Mouse (Mus musculus) ovary, postnatal 14 days (tissue): ENCODE measurements at regions not wholly inside any gene's neighbourhood (a gene's known extent, or its start where the extent isn't known, plus 50 kb on each side); places are given as distances from the start of the nearest gene placed in this dataset.

Experiments used
- DNase-seq: peaks from one replicate; pipeline ENCODE4 v3.0.0; 2022; ENCODE audit warnings: low spot score

GRCm38 (mm10) chr13:44558491-44559177, 170.6 kb upstream of the Jarid2 start:
- no peak for DNase-seq

- DNase-seq, result no peak
Observed at GRCm38 (mm10) chr13:44559178-44559565, 170.1 kb upstream of the Jarid2 start.

DNA sequence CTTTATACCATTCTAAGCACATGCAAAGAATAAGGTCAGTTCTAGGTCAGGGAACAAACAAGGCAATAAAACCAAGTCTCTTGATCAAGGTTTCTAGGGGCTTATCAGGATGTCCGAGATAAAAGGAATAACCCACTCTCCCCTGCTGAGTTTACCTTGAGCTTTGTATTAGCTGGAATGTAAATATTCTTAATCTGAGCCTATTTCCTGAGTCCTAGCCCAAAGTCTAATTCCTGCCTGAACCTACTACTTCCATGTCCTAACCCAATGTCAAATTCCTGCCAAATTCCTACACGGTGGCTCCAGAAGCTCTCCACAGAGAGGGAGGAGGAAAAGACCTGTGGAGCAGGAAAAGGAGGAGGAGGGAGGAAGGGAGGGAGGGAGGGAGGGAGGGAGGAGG, 169.6 kb upstream of the Jarid2 start:
- DNase-seq, result no peak

GRCm38 (mm10) chr13:44564705-44565104, 164.6 kb upstream of the Jarid2 start:
- no peak for DNase-seq

GRCm38 (mm10) chr13:44567696-44568095, 161.6 kb upstream of the Jarid2 start:
- no peak for DNase-seq

DNA sequence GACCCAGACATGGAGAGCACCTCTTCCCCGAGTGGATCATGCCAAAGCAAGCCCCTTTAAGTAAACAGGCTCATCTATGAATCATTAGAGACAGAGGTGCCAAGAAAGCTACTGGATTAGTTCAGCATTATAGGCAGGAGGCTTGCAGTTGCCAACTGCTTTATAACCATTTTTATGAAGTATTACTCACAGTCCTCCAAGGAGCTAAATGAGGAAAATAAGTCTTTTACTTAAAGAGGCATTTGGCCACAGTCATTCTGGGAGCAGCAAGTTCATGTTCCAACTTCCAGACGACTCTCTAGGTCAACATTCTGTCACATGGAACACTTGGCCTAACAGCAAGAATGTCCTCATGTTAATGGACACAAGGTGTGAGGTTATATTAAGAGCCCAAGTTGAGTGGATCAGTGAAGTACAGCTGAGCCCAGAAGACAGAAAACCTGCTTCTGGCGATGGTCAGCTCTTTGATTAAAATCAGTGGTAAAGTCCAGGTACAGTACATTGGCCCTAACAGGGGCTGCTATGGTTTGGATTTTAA, 160.0 kb upstream of the Jarid2 start:
- no peak for DNase-seq

GRCm38 (mm10) chr13:44573463-44573862, 155.8 kb upstream of the Jarid2 start:
- no peak for DNase-seq

- no peak for DNase-seq
Observed at GRCm38 (mm10) chr13:44579215-44579614, 150.1 kb upstream of the Jarid2 start.

DNA sequence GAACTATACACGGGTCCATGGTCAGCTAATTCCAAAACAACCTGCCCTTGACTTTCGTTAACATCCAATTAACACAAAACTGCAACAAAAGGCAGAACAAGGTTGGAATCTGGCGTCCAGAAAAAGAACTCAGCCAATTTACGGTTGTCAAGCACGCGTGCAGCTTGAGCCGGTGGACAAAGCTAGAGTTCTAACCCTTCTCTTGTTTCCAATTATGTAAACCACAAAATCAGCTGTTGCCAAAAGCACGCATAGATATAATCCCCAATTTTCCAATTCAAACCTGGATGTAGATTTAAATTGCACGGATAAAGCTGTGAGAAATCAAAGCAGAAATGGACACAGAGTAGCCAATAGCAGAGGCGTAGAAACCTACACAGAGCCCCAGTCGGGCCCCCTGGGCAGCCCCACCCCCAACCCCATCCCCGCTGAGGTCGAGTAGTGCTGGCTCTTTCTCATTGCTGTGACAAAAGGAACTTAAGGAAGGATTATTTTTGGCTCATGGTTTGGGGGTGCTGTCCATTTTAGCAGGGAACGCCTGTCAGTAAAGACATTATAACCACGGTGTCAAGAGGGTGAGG, 149.0 kb upstream of the Jarid2 start:
- no peak for DNase-seq

DNA sequence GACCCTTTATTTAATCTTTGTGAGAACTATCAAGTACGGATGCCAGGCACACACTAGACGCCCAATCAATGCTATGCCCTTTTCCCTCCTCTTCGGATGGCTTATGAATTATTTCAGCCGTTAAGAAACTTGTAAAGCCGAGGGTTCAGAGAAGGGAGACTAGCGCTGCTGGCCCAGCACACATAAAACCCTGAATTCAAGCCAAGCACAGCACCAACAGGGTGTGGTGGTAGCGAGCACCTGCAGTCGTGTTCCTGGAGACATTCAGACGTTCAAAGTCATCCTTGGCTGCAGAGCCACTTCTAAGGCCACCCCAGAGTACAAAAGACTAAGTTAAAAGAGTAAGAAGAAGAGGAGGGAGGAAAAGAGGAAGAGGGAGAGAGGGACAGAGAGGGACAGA, 148.5 kb upstream of the Jarid2 start:
- DNase-seq, result no peak

- no peak for DNase-seq
Observed at GRCm38 (mm10) chr13:44581947-44582766, 147.1 kb upstream of the Jarid2 start.

GRCm38 (mm10) chr13:44582767-44583085, 146.5 kb upstream of the Jarid2 start:
- no peak for DNase-seq

- DNase-seq, result no peak
Observed at GRCm38 (mm10) chr13:44583614-44584013, 145.7 kb upstream of the Jarid2 start.

DNA sequence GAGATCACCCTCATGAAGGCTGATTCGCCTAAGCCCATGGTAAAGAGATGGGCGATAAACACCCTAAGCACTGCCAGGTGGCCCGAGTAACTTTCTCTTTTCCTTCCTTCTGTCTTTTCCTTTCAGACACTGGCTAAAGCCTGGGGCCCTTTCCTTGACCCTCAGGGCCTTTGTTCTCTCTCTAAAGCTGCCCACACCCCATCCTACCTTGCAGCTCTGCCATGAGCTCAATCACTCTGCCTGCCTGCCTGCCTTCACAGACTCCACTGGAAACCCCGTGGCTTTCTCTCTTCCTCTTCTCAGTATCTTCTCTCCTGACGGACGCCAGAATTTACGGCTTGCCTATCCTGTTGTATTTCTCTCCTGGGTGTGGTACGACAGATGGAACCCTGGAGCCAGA, 145.1 kb upstream of the Jarid2 start:
- no peak for DNase-seq

DNA sequence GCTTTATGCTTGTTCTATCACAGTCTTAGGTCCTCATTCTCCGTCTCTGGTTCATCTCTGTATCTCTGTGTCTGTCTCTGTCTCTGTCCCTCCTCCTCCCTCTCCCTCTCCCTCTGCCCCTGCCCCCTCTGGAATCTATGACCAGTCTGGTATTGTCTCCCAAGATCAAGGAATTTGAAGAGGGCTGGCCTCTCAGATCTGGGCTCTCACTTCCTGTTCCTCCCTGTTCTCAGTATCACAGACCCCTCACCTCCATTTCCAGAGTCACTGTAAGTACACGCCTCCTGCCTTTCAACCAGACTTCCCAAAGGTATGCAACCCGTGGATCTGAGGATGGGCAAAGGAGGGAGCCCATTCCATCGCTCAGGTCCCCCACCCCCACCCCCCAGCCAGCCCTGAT, 144.7 kb upstream of the Jarid2 start:
- DNase-seq, result no peak

DNA sequence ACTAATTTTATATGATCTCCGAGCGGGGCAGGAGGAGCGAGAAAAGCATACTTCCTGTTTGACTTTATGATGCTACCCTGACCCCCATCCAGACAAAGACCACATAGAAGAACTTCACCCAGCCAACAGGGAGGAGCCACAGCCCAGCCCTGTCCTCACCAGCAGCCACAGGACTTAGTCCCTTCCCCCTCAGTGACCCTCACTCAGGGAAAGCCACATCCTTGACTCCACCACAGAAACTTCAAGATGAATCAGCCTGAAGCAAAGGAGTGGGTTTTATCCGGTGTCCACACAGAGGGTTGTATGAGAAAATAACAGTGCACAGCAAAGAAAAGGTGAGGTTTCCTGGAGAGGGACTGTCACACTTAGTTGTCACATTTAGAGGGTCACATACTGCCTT, 141.4 kb upstream of the Jarid2 start:
- no peak for DNase-seq

GRCm38 (mm10) chr13:44594645-44595044, 134.6 kb upstream of the Jarid2 start:
- no peak for DNase-seq

GRCm38 (mm10) chr13:44597666-44598065, 131.6 kb upstream of the Jarid2 start:
- DNase-seq, result no peak

GRCm38 (mm10) chr13:44601024-44601423, 128.2 kb upstream of the Jarid2 start:
- no peak for DNase-seq

DNA sequence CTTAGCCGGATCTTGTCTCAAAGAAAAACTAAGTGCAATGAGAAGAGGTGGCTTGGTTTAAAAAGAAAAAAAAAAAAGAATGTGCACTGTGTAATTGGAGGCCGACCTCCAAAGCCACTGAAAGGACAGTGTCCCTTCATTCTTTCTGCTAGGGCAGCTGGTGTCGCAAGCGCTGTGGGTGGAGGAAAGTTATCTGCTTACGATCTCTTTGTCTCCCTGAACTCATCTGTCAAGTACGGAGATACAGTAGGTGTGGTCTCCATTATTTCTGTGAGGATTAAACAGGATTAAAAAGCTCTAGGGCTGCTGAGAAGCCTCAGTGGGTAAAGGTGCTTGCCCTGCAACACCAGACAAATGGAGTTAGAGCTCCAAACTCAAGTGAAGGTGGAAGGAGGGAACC, 126.6 kb upstream of the Jarid2 start:
- no peak for DNase-seq

GRCm38 (mm10) chr13:44607316-44608285, 121.7 kb upstream of the Jarid2 start:
- DNase-seq, result no peak

DNA sequence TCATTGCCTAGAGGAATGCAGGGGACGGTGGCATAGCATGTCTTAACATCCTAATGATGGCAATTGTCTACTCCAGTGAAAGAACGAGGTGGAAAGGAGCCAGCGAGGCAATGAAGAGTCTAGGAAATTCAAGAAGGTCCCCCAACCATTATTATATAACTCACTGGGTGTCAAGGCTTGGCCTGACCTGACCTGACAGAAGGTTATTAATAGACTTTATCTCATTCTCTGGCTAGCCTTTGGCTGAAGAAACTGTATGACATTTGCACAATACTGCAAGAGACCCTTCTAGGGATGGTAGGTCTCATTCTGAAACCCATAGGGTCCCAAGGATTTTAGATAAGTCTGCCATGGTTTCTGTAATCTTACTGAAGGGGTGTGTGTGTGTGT, 121.0 kb upstream of the Jarid2 start:
- no peak for DNase-seq
